Mouse (Mus musculus) inflammation-experienced regulatory T-cells, adult 16 weeks (primary cell): Measurements from ENCODE around the gene Ampd1. TPM values are rescaled to one million over a fixed set of nuclear protein-coding genes. Genes with fewer than 3 reads are reported as not detected.

Experiments
- polyA plus RNA-seq: library from polyadenylated mRNA; unstranded; fragments of 100-300 nt; shearing (Covaris generic); gene quantifications from one replicate; pipeline ENCODE4 v1.2.1, GENCODE M21; 2017

Gene Ampd1
- 3.3 TPM for polyA plus RNA-seq

GRCm38 (mm10) chr3:103073771-103074170, at the start of gene Ampd1:
Ampd1 (plus strand) TSS chr3:103074014.

GRCm38 (mm10) chr3:103058207-103059157, 15.3 kb upstream of the Ampd1 start, which contains the start of gene Nras:
Nras (plus strand) TSS chr3:103058285.

GRCm38 (mm10) chr3:103102454-103103390, 28.9 kb downstream of the Ampd1 start, which contains the start of gene Dennd2c:
Dennd2c (plus strand) TSS chr3:103102604.

Other genes starting within 250 kb of the Ampd1 start
- not detected for gene Sycp1, start 137.9 kb upstream of the Ampd1 start, polyA plus RNA-seq
- gene Nr1h5, start 109.9 kb upstream of the Ampd1 start, polyA plus RNA-seq: not detected
- 54.0 TPM for gene Sike1, start 78.3 kb upstream of the Ampd1 start, polyA plus RNA-seq
- gene Csde1, start 53.6 kb upstream of the Ampd1 start, polyA plus RNA-seq: 350 TPM
- 64.1 TPM for gene Nras, start 15.7 kb upstream of the Ampd1 start, polyA plus RNA-seq
- gene Dennd2c, start 28.6 kb downstream of the Ampd1 start, polyA plus RNA-seq: 1.4 TPM
- 166 TPM for gene Bcas2, start 97.6 kb downstream of the Ampd1 start, polyA plus RNA-seq
- gene Trim33, start 205.3 kb downstream of the Ampd1 start, polyA plus RNA-seq: 21.3 TPM